Mouse (Mus musculus) CD4-positive naive resting alpha-beta T cell, adult 57 days (primary cell): ENCODE results near the gene Crabp2. TPM values are rescaled to one million over a fixed set of nuclear protein-coding genes. Genes with fewer than 3 reads are reported as not detected.

Experiments used
- total RNA-seq: library from RNA; stranded (reverse); gene quantifications from one replicate; pipeline ENCODE4 v1.2.4, GENCODE M21; 2023

Gene Crabp2
- 2.3 TPM for total RNA-seq

DNA sequence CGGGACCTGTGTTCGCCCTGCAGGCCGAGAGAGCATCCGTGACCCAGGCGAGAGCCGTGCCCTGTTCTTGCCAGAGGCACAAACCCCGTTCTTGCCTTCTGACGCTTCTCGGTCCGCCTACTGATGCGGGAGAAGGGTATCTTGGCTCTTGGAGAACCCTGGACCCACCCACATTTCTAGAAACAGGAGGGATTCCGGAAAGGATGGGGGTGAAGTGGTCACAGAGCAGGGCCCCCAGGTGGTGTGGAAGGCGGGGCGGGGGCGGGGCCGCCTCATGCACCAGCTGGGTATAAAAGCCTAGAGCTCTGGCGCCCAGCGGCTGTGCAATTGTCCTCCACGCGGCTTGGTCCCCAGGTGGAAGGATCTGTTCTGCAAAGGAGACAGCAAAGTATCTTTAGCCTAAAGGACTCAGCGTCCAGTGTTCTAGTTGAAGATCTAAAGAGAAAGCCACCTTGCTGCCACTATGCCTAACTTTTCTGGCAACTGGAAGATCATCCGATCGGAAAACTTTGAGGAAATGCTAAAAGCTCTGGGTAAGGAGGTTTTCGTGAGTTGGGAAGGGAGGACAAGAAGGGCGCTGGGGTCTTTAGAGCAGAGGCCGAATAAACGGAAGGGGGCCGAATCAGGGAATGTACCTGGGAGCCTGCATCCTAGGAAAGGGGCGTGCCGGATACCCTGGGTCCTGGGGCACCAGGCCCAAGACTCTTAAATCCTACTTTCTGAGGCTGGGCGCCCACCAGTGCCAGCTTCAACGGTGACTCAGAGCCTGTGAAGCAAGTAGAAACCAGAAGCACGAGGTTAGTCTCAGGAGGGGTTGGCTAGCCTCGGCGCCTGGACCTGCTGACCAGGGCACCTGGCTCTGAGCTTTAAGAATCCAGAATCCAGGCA lies at the start of gene Crabp2:
Crabp2 (plus strand) TSS at position 289 of the 888 bp plus-strand sequence.

DNA sequence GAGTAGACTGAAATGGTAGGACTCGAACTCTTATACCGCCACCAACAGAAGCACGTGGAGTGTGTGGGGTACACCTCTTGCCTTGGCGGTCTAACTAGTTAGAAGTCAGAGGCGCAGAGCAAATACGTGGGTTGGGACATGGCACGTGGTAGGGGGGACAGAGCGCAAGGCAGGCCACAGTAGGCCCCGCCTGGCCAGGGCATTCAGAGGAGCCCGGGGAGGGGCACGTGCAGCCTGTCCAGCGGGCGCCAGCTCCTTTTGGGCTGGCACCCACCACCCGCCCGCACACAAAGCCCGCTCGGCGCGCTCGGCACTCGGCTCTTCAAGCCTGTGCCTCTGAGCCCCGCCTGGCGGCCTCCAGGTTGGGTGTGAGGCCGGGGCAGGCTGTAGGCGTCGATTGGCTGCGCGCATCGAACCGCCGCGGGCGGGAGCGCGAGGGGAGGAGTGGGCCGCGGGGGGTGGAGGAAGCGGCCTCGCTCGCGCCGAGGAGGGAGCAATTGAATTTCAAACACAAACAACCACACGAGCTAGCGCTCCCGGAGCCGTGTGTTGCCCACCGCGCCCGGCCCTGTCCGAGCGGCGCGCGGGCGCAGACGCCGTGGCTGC lies 42.5 kb upstream of the Crabp2 start, which contains the start of gene Hdgf:
Hdgf (plus strand) TSS at position 442 of the 606 bp plus-strand sequence.

DNA sequence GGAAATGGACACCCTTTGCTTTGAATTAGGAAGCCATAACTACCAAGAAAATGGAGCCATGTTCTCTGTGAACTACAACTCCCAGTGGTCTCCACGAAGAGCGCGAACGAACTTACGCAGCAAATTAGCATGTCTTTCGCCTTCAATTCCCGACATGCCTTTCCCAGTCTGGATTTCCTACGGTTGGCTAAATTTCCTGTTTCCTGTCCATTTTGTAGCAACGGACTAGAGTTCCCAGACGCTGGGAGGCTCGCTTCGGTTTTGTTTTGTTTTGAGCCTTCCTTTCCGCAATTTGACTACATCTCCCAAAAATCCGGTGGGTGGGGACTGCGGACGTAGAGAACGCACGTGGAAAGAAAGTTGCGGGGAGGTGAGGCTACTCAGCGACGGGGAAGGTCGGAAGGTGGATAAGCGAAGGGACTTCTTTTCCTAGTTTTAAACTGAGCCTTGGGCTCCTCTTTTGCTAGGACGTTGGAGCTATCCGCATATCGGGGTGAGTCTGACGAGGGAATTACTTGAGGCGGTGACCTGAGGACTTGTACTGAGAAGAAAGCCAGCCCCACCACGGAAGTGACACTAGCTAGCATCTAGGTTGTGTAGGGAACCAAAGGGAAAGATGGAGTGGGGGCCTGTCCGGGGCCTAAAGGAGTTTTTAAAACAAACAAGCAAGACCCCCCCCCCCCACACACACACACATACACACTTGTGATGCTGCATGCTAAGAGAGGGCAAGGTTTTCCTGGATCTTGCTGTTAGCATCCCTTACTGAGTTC lies 28.9 kb upstream of the Crabp2 start, which contains the start of gene Mrpl24:
Mrpl24 (plus strand) TSS at position 171 of the 773 bp plus-strand sequence.

DNA sequence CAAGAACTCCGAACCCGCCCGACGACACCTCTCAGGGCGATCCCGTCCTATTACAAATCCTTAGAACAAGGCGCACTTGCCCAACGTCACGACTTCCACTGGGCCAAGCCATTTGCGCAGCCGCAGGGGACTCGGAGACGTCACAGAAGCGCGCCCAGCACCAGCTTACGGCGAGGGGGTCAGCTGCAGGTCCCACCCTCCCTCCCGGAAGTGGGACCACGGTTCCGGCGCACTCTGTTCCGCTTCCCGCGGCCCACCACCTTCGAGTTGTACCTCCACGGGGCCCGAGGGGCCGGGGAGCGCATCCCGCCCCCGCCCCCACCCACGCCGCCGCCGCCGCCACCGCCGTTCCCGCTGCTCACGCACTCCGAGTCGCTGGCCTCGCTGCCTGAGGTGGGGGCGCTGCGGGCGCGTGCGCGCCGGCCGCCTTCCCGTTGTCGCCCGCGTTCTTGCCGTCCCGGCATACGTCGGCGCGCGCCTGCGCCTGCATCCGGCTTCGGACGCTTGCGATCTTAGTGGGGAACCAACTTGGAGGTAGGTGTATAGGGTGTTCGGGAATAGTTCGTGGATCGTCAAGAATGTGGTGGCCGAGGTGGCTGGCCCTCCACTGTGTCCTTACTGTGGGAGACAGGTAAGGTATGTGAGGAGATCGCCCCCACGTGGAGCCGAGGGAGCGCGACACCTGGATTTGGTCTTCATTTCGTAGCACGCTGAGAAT lies 18.2 kb upstream of the Crabp2 start, which contains the start of the genes Isg20l2 and Rrnad1:
Isg20l2 (plus strand) TSS at position 237 of the 718 bp plus-strand sequence.
Rrnad1 (minus strand) TSS at position 640 of the 718 bp plus-strand sequence.

DNA sequence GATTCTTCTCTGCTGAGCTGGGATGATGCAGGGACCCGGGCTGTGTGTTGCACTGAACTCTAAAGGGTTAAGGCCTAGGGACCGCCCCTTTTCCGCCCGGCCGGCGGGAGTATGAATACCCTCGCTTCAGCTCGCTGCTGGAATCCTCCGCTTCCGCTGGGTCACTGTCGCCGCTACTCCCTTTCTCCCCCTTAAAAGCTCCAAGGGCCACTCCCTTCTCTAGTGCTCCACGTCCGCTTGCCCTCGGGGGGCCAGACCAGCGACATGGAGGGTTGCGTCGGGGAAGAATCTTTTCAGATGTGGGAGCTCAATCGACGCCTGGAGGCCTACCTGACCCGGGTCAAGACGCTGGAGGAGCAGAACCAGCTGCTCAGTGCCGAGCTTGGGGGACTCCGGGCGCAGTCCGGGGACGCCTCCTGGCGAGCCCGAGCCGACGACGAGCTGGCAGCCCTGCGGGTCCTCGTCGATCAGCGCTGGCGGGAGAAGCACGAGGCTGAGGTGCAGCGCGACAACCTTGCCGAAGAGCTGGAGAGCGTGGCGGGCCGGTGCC lies 22.5 kb downstream of the Crabp2 start, which contains the start of gene Nes:
Nes (plus strand) TSS at position 140 of the 550 bp plus-strand sequence.

DNA sequence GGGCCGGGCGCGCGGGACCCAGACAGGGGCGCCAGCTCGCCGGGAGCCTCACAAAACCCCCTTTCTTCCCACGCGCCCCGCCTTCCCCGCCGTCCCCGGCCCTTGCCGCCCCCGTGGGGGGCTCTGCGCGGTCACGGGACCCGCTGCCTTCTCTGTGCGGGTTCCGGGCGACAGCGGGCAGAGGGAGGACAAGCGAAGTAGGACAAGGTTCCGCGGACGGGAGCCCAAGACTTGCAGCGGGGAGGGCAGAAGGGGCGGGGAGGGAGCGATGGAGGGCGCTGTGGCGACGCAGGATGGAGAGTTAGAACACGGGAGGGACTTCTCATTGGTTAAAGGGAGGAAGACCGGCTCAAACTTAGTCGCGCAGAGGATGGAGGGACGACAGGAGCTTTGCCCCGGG lies 51.7 kb downstream of the Crabp2 start, which contains the start of gene Bcan:
Bcan (minus strand) TSS at position 50 of the 400 bp plus-strand sequence.

Other genes with a start within 250 kb of the Crabp2 start
- 0.35 TPM for gene Lrrc71, start 200.0 kb upstream of the Crabp2 start, total RNA-seq
- gene Ntrk1, start 153.5 kb upstream of the Crabp2 start, total RNA-seq = not detected
- gene Insrr, start 151.7 kb upstream of the Crabp2 start, total RNA-seq = not detected
- gene Pear1, start 124.4 kb upstream of the Crabp2 start, total RNA-seq = 23.2 TPM
- 294 TPM for gene Sh2d2a, start 101.9 kb upstream of the Crabp2 start, total RNA-seq
- 70.6 TPM for gene Prcc, start 63.1 kb upstream of the Crabp2 start, total RNA-seq
- 85.8 TPM for gene Hdgf, start 42.3 kb upstream of the Crabp2 start, total RNA-seq
- gene Mrpl24, start 29.2 kb upstream of the Crabp2 start, total RNA-seq = 169 TPM
- 63.4 TPM for gene Isg20l2, start 18.4 kb upstream of the Crabp2 start, total RNA-seq
- gene Rrnad1, start 17.9 kb upstream of the Crabp2 start, total RNA-seq = 32.8 TPM
- not detected for gene Nes, start 22.4 kb downstream of the Crabp2 start, total RNA-seq
- gene Bcan, start 51.6 kb downstream of the Crabp2 start, total RNA-seq = not detected
- gene Hapln2, start 78.9 kb downstream of the Crabp2 start, total RNA-seq = not detected
- 27.4 TPM for gene Gpatch4, start 94.4 kb downstream of the Crabp2 start, total RNA-seq
- gene Naxe, start 109.8 kb downstream of the Crabp2 start, total RNA-seq = 23.9 TPM
- gene Ttc24, start 129.6 kb downstream of the Crabp2 start, total RNA-seq = not detected
- gene Iqgap3, start 133.3 kb downstream of the Crabp2 start, total RNA-seq = 1.2 TPM
- gene Mef2d, start 193.7 kb downstream of the Crabp2 start, total RNA-seq = 345 TPM